Mouse (Mus musculus) heart, postnatal 0 days (tissue): ENCODE data around the gene Psma1.

Experiments
- CTCF ChIP-seq: IDR thresholded peaks from 2 replicates; pipeline ENCODE4 v1.5.1; 2016; ENCODE audit warnings: antibody characterized with exemption, control low read depth, low read depth
- EP300 ChIP-seq: IDR thresholded peaks from 2 replicates; pipeline ENCODE4 v1.6.1; 2016; ENCODE audit warnings: antibody characterized with exemption, low read depth

DNA sequence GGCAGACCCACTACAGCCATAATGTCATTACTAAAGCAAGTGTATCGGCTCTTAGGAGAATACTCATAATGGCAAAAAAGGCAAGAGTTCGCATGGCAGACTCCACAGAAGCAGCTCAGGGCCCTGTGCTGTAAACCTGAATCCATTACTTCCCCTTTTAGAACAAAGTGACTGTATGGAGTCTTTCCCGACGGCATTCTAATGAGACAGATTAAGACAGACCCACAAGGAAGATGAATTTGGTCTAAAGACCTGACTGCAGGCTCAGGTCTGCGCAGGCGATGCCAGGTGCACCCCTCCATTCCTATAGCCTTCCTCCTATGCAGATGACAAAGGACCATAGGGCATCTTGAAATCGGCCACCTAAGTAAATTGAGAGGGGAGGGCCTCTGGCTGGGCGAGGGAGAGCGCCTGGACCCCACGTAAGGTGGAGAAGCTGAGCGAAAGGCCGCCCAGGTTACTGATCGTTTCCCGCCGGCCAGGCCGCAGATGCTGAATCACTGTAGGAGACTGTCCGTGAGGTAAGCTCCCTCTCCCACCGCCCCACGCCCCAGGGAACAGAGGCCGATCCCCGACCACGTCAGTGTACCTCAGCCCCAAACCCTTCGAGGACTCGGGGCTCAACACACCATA, 430 bp downstream of the Psma1 start:
- TF ChIP-seq CTCF, result no peak
- TF ChIP-seq EP300, result no peak
